Mouse (Mus musculus) liver, embryonic 14.5 days (tissue): ENCODE data around the gene Ccnjl. TPM values are rescaled to one million over a fixed set of nuclear protein-coding genes. Genes with fewer than 3 reads are reported as not detected.

Experiments
- ATAC-seq: fragments of 200-750 bp; cut with Nextera tagmentation; 2 replicates; pipeline ENCODE4 v1.8.0; 2017; ENCODE audit warnings: moderate number of reproducible peaks, mild to moderate bottlenecking, moderate library complexity; ENCODE audit not compliant: insufficient read depth
- DNase-seq, 3 experiments: peaks; one replicate each; pipeline ENCODE4 v3.0.0-alpha.2; 2012 to 2013; ENCODE audit warnings: low read depth in 3 of 3, low spot score in 3 of 3
- H3K27ac ChIP-seq: fragments of 300-500 bp; sonication (generic); 2 replicates; pipeline ENCODE4 v1.5.1; 2014; ENCODE audit warnings: moderate library complexity, mild to moderate bottlenecking, control low read depth, inconsistent platforms
- H3K27me3 ChIP-seq: fragments of 300-500 bp; sonication (generic); 2 replicates; pipeline ENCODE4 v1.6.1; 2014; ENCODE audit warnings: mild to moderate bottlenecking, low read length, moderate library complexity; ENCODE audit not compliant: control insufficient read depth, insufficient read depth
- H3K36me3 ChIP-seq: fragments of 300-500 bp; sonication (generic); replicated peaks from 2 replicates; pipeline ENCODE4 v1.6.1; 2014; ENCODE audit warnings: low read depth; ENCODE audit not compliant: control insufficient read depth, insufficient read depth
- H3K4me1 ChIP-seq, 2 experiments: fragments of 200-500 bp in 1 of 2; fragments of 300-500 bp in 1 of 2; sonication (generic) in 1 of 2; replicated peaks; 2 replicates each; pipeline ENCODE4 v1.6.1; 2012 to 2014; ENCODE audit warnings: antibody characterized with exemption in 1 of 2, inconsistent platforms in 1 of 2, low read length in 1 of 2; ENCODE audit not compliant: control insufficient read depth in 2 of 2, insufficient read depth in 2 of 2
- H3K4me2 ChIP-seq: fragments of 300-500 bp; sonication (generic); 2 replicates; pipeline ENCODE4 v1.6.1; 2014; ENCODE audit warnings: low read depth, mild to moderate bottlenecking, control low read depth, moderate library complexity
- H3K4me3 ChIP-seq, 2 experiments: fragments of 200-500 bp in 1 of 2; fragments of 300-500 bp in 1 of 2; sonication (generic) in 1 of 2; 2 replicates each; pipeline ENCODE4 v1.5.1; 2012 to 2014; ENCODE audit warnings: low read depth in 2 of 2, low read length in 2 of 2, mild to moderate bottlenecking in 2 of 2, control low read depth in 1 of 2, inconsistent platforms in 1 of 2, moderate library complexity in 1 of 2; ENCODE audit not compliant: insufficient read depth in 1 of 2
- H3K9ac ChIP-seq: fragments of 300-500 bp; sonication (generic); replicated peaks from 2 replicates; pipeline ENCODE4 v1.6.1; 2014; ENCODE audit warnings: mild to moderate bottlenecking, control low read depth, moderate library complexity
- H3K9me3 ChIP-seq: fragments of 300-500 bp; sonication (generic); 2 replicates; pipeline ENCODE4 v1.6.1; 2016; ENCODE audit warnings: low read length, mixed read lengths; ENCODE audit not compliant: control insufficient read depth
- CTCF ChIP-seq: IDR thresholded peaks from 2 replicates; pipeline ENCODE4 v1.5.1; 2016; ENCODE audit warnings: antibody characterized with exemption, low read depth, control low read depth
- EP300 ChIP-seq: IDR thresholded peaks from 2 replicates; pipeline ENCODE4 v1.6.1; 2016; ENCODE audit warnings: antibody characterized with exemption, low read depth
- WGBS: fragments of 180-500 bp; shearing (Covaris S2); extraction: QIAGEN DNeasy Blood & Tissue Kit; methylation state at CpG from one replicate; pipeline ENCODE4 v1.1.7; 2014; ENCODE audit not compliant: insufficient replicate concordance; 5-methylcytosine and 5-hydroxymethylcytosine counted together
- polyA plus RNA-seq, 2 experiments: library from polyadenylated mRNA; depleted of rRNA in 1 of 2; stranded (reverse) in 1 of 2; unstranded in 1 of 2; fragments of >200 nt; fragmentation: Nextera tagmentation in 1 of 2; extraction: Ambion mirVana in 1 of 2; gene quantifications; 2 replicates each; pipeline versions ENCODE4 v1.2.1 to v1.2.3; 2012 to 2014

Ccnjl gene
- polyA plus RNA-seq, 2 experiments, result 0.79 to 1.5 TPM

GRCm38 (mm10) chr11:43483122-43483792, 45.3 kb upstream of the Ccnjl start:
- DNase-seq (no peak), ATAC-seq (no peak)
- no peaks in the 10 kb centered on the region for H3K36me3 ChIP-seq
- no peaks in the 10 kb centered on the region for H3K9me3 ChIP-seq
- no peak for TF ChIP-seq CTCF
- TF ChIP-seq EP300, result no peak
- H3K4me2 ChIP-seq, result no peak overlapping the region
- no peak overlapping the region for H3K27ac ChIP-seq
- H3K4me1 ChIP-seq, result peaks cover 0 to 2% of the 10 kb centered on the region in 2 experiments; a peak in 1 of 4 replicates
- H3K27me3 ChIP-seq, result no peaks in the 10 kb centered on the region
- no peak overlapping the region for H3K9ac ChIP-seq
- no peak overlapping the region for H3K4me3 ChIP-seq
- 33% methylated on average over 6 of the region's 6 CpGs for WGBS

DNA sequence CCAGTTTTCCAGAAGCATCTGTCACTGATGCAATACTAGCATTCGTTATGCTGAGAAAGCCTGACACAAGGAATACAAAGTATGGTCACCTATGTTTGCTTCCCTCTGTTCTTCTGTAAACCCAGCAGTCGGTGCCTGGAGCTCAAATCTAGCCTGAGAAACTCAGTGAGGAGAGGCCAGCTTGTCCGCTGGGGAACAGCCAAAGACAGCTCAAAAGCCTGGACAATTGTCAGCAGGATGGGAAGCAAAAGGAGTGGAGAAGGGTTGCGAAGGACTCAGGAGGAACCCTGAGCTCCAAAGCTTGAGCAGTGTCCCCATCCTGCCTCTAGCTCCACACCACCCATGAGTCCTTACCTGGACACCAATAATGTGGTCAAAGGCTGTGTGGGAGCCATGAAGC, 44.5 kb upstream of the Ccnjl start:
- no peaks in the 10 kb centered on the region for H3K27me3 ChIP-seq
- 64% methylated on average over 4 of the region's 4 CpGs for WGBS
- TF ChIP-seq CTCF (no peak), EP300 (no peak)

GRCm38 (mm10) chr11:43484652-43485051, 43.9 kb upstream of the Ccnjl start:
- Histone ChIP-seq H3K4me2 (no peak overlapping the region), H3K9me3 (no peaks in the 10 kb centered on the region), H3K27ac (no peak overlapping the region), H3K27me3 (no peaks in the 10 kb centered on the region), H3K4me3 (no peak overlapping the region), H3K9ac (no peak overlapping the region), H3K4me1 (peaks cover 0 to 2% of the 10 kb centered on the region in 2 experiments; a peak in 1 of 4 replicates), H3K36me3 (no peaks in the 10 kb centered on the region)
- DNase-seq (no peak), ATAC-seq (no peak)
- 36% methylated on average over 11 of the region's 11 CpGs for WGBS
- no peak for TF ChIP-seq EP300
- TF ChIP-seq CTCF, result no peak

More for the DNA sequence above, 44.5 kb upstream of the Ccnjl start:
- Histone ChIP-seq H3K9me3 (no peaks in the 10 kb centered on the region), H3K9ac (no peak overlapping the region), H3K36me3 (no peaks in the 10 kb centered on the region), H3K4me1 (peaks cover 0 to 2% of the 10 kb centered on the region in 2 experiments; a peak in 1 of 4 replicates), H3K27ac (no peak overlapping the region), H3K4me3 (no peak overlapping the region), H3K4me2 (no peak overlapping the region)
- DNase-seq (no peak), ATAC-seq (no peak)

- Histone ChIP-seq H3K36me3 (no peaks in the 10 kb centered on the region), H3K4me2 (no peak overlapping the region), H3K27ac (no peak overlapping the region), H3K27me3 (no peaks in the 10 kb centered on the region), H3K4me3 (no peak overlapping the region), H3K9ac (no peak overlapping the region), H3K4me1 (peaks cover 0 to 2% of the 10 kb centered on the region in 2 experiments; a peak in 1 of 4 replicates), H3K9me3 (no peaks in the 10 kb centered on the region)
- 73% methylated on average over 9 of the region's 9 CpGs for WGBS
- no peak for TF ChIP-seq CTCF
- TF ChIP-seq EP300, result no peak
- no peak for DNase-seq
- ATAC-seq, result no peak
Observed at GRCm38 (mm10) chr11:43485855-43486254, 42.7 kb upstream of the Ccnjl start.

DNA sequence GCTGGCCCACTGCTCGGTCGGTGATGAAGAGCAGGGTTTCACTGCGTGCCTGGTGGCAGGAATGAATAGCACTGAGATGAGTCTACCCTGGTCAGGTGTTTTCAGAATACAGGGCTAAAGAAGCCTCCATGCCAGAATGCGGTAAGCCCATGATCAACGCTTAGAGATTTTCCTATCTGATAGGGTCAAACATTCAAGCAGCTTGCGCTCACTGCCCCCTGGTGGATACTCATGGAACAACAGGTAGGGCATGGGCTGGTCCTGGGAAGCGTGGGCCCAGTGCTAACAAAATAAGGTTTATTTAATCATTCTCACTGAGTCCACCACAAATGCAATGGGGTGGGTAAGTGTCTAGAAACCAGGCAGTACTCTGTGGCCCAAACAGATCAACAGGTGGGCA, 35.9 kb upstream of the Ccnjl start:
- Histone ChIP-seq H3K27me3 (no peaks in the 10 kb centered on the region), H3K9me3 (no peaks in the 10 kb centered on the region), H3K36me3 (no peaks in the 10 kb centered on the region), H3K4me1 (no peaks in the 10 kb centered on the region), H3K4me3 (no peak overlapping the region), H3K4me2 (no peak overlapping the region), H3K9ac (no peak overlapping the region), H3K27ac (no peak overlapping the region)
- ATAC-seq, result no peak
- peak; percentile 24 to 36 (median 31) for DNase-seq
- 31% methylated on average over 7 of the region's 7 CpGs for WGBS
- TF ChIP-seq CTCF (peak; percentile 97), EP300 (no peak)
